Mouse (Mus musculus) MEL-GATA-1-ER (cell line): ENCODE measurements at regions not wholly inside any gene's neighbourhood (a gene's known extent, or its start where the extent isn't known, plus 50 kb on each side); places are given as distances from the start of the nearest gene placed in this dataset.
"Not testable (repeated sequence)": the region's sequence is repeated elsewhere in the genome, so short reads cannot be mapped to it uniquely, and the experiment has no call there.

Source experiments
- DNase-seq: peaks from one replicate; pipeline ENCODE4 v3.0.0-alpha.2; 2012; ENCODE audit warnings: low read depth; ENCODE audit errors: extremely low read depth

- no peak for DNase-seq
Measured at GRCm38 (mm10) chr13:5347503-5348469, 513.5 kb upstream of the Klf6 start.

- DNase-seq = no peak
Measured at GRCm38 (mm10) chr13:5367058-5367797, 494.1 kb upstream of the Klf6 start.

GRCm38 (mm10) chr13:5370007-5370406, 491.3 kb upstream of the Klf6 start:
- no peak for DNase-seq

GRCm38 (mm10) chr13:5373191-5373590, 488.1 kb upstream of the Klf6 start:
- no peak for DNase-seq

- DNase-seq = no peak
Measured at GRCm38 (mm10) chr13:5408226-5408804, 453.0 kb upstream of the Klf6 start.

GRCm38 (mm10) chr13:5412052-5412451, 449.2 kb upstream of the Klf6 start:
- DNase-seq = no peak

- not testable (repeated sequence) for DNase-seq
Measured at GRCm38 (mm10) chr13:5413009-5413408, 448.3 kb upstream of the Klf6 start.

- DNase-seq = no peak
Measured at GRCm38 (mm10) chr13:5424110-5424509, 437.2 kb upstream of the Klf6 start.

GRCm38 (mm10) chr13:5425491-5426232, 435.6 kb upstream of the Klf6 start:
- DNase-seq = no peak

GRCm38 (mm10) chr13:5433652-5434051, 427.6 kb upstream of the Klf6 start:
- DNase-seq = no peak

- no peak for DNase-seq
Measured at GRCm38 (mm10) chr13:5435131-5435530, 426.2 kb upstream of the Klf6 start.

- DNase-seq = no peak
Measured at GRCm38 (mm10) chr13:5436191-5436590, 425.1 kb upstream of the Klf6 start.

- no peak for DNase-seq
Measured at GRCm38 (mm10) chr13:5440454-5440853, 420.8 kb upstream of the Klf6 start.

GRCm38 (mm10) chr13:5444759-5445478, 416.4 kb upstream of the Klf6 start:
- no peak for DNase-seq

GRCm38 (mm10) chr13:5448601-5449000, 412.7 kb upstream of the Klf6 start:
- no peak for DNase-seq

- no peak for DNase-seq
Measured at GRCm38 (mm10) chr13:5480779-5481178, 380.5 kb upstream of the Klf6 start.

GRCm38 (mm10) chr13:5492266-5492665, 369.0 kb upstream of the Klf6 start:
- no peak for DNase-seq

- DNase-seq = no peak
Measured at GRCm38 (mm10) chr13:5497535-5497934, 363.7 kb upstream of the Klf6 start.

GRCm38 (mm10) chr13:5511784-5512183, 349.5 kb upstream of the Klf6 start:
- no peak for DNase-seq

GRCm38 (mm10) chr13:5515552-5515951, 345.7 kb upstream of the Klf6 start:
- no peak for DNase-seq

GRCm38 (mm10) chr13:5516088-5516487, 345.2 kb upstream of the Klf6 start:
- DNase-seq = no peak
